Mouse (Mus musculus) adrenal gland, postnatal 36 days (tissue): Measurements from ENCODE around the gene Cmc2. TPM values are rescaled to one million over a fixed set of nuclear protein-coding genes. Genes with fewer than 3 reads are reported as not detected.

Experiments
- DNase-seq, 2 experiments: peaks; one replicate each; pipeline ENCODE4 v3.0.0; 2021; ENCODE audit warnings: mixed read lengths in 1 of 2
- total RNA-seq, 2 experiments: library from RNA; stranded (reverse); gene quantifications; 2 replicates each; pipeline ENCODE4 v1.2.3; 2021

Gene Cmc2
- total RNA-seq, 2 experiments from 2014 or later = 54.0 to 60.9 TPM

DNA sequence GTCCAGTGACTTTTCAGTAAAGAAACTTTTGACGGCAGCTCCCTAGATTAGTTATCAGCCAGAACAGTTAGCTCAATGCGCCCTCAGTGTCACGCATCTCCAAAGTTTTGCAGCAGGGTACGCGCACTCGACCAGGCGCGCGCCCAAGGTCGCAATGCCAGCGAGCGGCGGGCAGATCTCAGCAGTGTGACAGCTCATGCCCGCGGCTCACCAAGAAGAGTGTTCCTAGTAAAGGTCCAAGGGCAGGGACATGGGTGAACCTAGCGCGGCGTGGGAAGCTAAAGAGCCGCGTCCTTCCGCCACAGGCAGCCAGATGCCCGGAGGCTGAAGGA is 284 bp downstream of the Cmc2 start:
- peak; percentile 84 for DNase-seq

DNA sequence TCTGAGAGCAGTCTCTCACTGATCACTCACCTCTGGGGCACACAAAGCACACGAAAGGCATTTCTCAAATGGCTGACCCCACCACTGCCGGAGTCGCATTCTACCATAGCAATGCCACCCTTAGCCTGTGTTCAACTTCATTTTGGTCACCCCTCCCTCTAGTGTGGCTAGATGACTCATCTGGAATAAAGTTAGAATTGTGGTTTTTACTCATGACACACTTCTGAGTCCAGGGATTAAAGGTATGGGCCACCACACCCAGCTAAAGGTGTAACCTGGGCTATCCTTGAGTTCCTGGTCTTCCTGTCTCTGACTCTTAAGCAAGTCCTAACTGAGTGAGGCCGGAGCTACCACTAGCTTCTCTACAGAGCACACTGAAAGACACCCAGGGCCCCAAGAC is 15.4 kb downstream of the Cmc2 start:
- DNase-seq = no peak

DNA sequence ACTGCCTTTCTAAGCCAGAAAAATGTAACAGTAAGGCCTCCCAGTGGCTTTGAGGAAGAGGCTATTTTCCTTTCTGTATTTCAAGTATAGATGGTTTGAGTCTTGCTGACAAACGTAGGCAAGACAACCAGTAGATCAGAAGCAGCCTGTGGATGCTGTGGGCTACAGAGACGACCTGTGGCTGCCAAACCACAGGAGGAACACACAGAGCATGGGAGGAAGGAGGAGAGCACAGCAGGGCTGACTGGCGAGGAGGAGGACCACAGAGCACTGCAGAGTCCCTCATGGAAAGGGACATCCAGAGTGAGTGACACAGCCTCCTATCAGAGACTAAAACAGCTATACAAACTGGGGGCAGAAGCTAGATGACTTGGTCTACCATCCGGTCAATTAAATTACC is 16.0 kb downstream of the Cmc2 start:
- DNase-seq = peak in 1 of 2 experiments; percentile 15

DNA sequence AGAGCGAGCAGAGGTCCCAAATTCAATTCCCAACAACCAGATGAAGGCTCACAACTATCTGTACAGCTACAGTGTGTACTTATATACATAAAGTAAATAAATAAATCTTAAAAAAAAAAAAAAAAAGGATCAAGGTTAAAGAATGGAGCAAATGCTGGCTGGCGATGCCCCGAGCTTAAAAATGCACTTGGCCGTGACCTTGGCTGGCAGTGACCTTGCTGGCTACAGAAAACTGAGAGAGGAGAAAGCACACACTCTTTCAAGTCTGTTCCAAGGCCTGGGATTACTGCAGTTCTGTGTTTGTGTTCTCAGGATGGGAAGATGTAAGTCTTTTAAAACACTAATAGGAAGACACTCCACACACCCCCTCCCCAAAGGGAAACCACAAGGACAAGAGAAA is 16.5 kb downstream of the Cmc2 start:
- peak; percentile 61 to 75 for DNase-seq

DNA sequence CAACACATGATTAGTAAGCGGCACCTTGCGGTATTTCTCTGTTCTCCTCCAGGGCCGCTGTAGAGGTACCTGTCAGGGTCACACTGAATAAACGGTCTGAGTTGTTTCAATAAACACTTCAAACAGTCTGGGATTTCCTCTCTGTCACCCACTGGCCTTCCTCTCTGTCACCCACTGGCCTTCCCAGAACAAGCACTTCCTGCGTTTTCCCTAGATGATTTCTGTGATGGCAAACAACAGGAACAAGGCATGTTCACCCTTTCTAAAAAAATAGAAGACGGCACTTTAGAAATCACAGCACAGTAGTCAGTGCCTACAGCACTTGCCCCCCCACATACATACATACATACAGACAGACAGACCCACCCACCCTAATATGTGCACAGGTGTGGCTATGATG is 25.7 kb downstream of the Cmc2 start:
- no peak for DNase-seq

DNA sequence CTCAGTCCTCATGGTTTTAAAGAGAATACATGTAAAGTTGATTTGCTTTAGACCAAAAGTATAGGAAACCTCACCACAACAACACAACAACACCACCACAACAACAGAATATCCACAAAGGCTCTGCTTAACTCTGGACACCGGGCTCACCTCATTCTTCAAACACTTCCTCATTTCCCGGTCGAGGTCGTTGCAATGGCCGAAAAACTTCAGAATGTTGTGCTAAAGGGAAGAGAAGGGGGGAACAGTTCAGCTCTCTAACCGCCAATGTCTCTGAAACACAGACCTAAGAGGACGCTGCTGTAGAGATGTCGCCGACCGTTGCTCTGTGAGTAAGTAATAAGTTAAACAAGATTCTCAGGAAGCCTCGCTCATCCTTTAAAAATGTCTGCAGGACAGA is 27.3 kb downstream of the Cmc2 start:
- no peak for DNase-seq

DNA sequence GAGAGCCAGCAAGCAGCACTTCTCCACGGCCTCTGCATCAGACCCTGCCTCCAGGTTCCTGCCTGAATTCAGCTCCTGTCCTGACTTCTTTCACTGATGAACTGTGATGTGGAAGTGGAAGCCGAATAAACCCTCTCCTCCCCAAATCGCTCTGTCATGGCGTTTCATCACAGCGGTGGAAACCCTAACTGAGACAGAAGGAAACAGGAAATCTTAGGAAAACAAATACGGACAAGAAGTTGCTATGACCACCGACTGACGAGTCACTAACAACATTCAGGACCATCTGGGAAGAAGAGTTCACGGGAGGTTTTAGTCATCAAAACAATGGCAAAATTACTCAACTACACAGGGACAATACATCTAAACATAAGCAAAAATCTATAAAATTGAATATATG is 28.6 kb downstream of the Cmc2 start:
- DNase-seq = no peak

DNA sequence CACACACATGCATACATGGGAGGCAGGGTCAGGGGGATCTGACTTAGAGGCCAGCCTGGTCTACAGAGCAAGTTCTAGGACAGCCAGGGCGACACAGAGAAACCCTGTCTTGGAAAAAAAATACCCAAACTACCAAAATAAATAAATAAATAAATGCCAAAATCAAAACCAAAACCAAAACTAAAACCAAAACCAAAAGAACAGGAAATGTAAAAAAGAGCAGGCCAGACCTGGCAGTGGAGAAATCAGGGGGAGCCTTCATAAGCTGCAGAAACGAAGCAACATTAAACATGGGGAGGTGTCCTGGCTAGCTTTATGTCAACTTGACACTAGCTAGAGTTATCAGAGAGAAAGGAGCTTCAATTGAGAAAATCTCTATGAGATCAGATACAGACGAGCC is 29.1 kb downstream of the Cmc2 start:
- no peak for DNase-seq

DNA sequence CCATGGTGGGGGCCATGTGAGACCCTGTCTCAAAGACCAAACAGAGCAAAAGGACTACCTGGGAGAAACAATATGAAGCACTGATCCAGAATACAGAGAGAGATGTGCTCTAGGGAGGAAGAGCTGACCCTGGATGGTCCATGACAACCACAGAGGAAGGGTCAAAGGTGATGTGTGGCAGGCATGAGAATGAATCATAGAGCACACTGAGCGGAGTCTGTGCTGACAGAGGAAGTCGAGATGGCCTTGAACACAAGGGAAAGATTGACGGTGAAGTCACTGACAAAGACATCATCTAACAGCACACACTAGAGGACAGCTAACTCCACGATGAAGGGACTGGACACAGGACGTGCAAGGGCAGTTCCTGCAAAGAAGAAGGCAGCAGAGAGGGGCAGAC is 29.8 kb downstream of the Cmc2 start:
- peak; percentile 43 to 54 for DNase-seq

DNA sequence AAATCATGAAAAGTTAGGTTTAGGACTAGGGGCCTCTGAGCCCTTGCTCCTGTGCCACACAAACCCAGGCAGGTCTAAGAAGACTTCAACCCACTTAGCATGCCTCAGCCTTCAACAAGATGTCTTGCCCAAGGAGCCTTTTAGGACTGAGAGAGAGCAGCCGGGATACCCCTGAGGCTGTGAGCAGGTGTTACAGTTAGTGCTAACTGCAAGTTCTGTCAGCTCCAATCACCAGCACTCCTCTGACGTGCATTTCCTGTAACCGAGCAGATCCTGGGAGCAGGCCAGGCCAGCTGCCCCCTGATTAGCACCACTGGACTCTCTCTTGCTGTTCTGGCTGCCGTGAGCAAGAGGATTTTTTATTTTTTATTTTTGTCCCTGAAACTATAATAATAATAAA is 33.4 kb downstream of the Cmc2 start:
- no peak for DNase-seq

DNA sequence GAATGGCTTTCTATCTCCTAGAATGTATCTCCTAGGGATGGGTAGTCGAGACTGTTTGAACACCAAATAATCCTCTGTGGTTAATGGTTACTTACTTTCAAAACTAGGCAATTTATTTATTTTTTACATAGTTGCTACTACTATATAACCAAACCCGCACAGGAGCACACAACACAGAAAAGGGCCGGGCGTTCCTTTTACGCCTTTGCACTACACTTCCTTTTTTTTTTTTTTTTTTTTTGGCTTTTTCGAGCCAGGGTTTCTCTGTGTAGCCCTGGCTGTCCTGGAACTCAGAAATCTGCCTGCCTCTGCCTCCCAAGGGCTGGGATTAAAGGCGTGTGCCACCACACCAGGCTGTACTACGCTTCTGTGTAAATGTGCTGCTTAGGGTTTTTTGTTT is 39.9 kb downstream of the Cmc2 start:
- no peak for DNase-seq

DNA sequence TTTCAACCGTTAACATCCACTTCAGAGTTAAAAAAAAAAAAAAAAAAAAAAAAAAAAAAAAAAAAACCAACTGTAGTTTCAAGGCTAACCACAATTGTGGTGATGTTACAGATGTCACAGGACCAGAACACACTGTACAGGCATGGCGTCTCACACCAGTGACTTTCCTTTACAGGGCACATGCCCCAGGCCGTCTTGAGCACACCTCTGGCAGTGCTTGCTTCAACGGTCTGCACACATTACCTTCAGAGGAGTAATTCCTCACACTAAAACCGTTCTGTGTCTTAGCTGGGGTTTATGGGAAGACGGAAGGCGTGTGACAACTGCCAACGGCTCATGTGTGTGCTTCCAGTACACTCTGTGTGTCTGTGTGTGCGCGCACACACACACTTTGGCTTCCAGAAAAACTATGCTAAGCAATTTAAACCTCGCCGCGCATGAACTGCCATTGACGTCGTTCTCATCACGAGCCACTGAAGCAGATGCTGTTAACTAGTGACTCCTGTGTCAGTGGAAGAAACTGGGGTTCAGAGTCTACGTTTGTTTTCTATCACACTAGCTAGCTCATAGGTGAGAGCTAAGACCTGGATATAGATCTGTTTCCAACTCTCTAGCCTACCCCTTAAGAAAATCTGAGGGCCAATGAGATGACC is 45.3 kb downstream of the Cmc2 start:
- DNase-seq = no peak

DNA sequence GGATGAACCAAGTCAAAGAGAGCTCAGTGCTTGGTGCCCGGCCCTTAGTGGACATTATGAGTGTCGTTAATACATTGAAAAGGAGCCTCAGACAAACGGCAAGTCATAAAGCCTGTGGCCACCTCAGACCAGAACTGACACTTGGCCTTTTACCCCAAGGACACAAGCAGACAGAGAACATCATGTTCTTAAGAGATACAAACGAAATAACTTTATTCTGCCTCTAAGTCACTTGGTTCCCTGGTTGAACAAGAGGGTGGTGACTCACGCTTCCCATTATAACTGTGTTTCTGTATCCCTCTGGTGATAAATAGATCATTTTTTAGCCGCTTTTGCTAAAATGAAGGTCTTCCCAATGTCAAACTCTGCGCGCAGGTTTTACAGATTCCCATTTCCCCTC is 47.3 kb downstream of the Cmc2 start:
- DNase-seq = peak in 1 of 2 experiments; percentile 23

DNA sequence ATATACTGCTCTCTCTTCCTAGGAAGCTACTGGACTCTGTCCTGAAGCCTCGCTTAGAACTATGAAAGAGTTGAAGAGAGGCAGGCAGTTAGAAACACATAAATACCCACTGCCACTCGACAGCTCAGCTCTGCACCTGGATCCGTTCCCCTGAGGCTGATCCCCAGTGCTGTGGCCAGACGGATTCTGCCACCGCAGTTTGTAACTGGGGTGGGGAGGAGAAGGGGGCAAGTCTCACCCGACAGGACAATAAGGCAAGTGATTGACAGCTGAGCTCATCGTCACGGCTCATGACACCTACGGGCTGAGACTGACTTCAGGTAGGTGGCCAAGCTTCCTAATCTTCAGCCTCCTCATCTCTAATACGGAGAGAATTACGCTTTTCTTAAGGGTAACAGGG is 47.7 kb downstream of the Cmc2 start:
- no peak for DNase-seq

DNA sequence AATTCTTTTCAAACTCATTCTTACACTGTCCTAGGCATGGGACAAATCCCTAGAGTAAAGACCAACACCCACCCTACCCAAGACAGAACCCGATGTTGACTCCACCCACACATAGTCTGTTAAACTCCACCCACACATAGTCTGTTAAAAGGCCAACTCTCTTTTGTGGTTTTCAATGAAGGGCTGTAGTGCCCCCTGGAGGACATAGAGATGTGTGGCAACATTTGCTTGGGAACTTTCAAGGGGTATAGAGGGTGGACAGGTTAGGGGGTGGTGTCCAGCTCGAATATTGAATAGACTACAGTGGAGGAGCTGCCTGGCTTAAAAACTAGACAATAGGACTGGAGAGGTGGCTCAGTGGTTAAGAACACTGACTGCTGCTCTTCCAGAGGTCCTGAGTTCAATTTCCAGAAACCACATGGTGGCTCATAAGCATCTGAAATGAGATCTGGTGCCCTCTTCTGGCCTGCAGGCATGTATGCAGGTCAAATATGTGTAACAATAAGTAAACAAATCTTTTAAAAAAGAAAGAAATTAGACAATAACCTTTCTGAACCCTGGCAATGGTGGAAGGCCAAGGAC is 48.4 kb downstream of the Cmc2 start:
- DNase-seq = peak in 1 of 2 experiments; percentile 19

DNA sequence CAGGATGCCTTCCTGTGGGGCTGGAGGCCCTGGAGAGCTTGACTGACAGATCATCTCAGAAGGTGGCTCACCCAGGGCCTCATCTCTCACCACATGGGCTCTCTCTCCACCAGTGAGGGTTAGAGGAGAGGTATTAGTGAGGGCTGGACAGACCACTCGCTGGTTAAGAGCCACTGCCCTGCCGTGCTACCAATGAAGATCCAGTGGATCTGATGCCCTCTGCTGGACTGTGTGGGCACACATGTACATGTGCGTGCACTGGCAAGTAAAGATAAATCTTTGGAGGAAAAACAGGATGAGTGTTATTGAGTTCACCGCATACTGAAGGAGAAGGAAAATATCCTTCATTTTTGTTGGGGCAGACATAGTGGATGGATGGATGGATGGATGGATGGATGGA is 52.6 kb downstream of the Cmc2 start:
- peak; percentile 58 to 68 for DNase-seq

DNA sequence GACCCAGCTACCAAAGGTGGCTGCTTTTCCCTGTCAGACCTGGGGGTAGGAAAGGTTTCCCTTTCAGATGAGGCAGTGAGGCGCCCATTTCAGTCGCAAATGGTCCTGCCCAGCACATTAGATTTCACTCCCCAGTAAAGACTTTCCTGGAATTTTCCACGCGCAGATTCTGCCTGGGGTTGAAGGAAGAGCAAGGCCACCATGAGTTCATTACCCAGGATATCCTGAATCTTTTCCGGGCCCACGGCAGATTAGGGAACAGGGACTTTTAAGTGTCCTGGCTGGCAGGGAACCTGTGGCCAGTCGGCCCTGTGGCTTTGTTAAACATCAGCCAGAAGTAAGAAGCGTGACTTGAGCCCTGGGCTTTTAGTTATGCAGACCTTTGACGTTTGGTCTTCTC is 53.9 kb downstream of the Cmc2 start:
- peak; percentile 25 to 26 for DNase-seq

DNA sequence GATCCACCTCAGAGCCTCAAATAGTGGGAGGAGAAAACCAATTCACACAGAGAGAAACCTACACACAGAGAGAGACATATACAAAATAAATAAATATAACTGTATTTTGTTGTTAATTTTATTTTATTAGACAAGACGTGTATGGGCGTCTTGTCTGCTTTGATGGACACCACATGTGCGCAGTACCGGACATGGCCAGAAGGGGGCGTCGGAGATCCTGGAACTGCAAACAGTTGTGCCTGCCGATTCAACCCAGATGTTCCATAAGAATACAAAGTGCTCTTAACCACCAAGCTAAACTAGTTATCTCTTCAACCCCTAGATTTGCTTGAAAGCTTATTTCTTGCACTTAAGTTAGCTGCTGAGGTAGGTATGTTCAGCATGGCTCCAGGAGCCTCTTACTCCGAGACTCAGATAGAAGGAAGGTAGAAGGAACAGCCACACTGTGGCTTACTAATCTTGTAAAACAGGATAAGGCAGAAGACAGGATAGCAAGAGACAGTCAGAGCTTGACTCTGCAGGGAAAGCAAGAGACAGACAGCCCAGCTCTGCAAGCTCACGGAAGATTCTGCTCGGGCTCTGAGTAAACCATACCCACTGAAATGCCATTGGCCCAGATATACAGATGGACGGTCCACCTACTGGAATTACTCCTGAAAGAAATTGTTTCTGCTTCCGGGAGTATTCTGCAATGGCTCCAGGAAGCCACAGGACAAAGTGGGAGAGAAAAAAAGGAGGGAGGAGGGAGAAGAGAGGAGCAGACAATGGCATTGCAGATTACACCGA is 54.9 kb downstream of the Cmc2 start:
- peak; percentile 51 to 60 for DNase-seq

DNA sequence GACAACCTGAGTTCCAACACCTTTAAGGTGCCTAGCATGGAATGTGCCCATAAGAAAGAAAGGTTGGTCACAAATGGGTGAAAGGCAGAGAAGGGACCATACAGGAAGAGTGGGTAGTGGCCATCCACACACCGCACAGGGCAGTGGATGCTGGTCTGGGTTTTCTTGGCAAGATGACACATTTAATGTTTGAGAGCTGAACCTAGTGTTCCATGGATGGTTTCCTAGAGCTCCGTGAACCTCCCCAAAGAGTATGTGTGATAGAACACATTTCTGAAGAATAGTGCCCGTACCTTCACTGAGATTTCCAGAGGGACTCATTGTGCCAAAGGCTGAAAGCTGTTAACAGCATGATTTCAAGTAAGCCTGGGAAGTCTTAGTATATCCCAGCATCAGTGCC is 56.7 kb downstream of the Cmc2 start:
- DNase-seq = no peak

DNA sequence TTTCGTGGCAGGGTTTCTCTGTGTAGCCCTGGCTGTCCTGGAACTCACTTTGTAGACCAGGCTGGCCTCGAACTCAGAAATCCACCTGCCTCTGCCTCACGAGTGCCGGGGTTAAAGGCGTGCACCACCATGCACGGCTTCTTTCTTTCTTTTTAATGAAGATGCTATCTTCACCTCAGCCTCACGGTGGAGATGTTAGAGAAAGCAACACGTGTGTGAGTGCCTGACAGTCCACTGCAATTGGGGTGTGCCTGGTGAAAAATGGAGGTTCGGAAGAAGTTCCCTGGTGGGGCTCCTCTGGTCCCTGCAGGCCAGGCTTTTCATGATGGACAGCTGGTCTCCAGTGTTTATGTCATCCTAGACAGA is 57.2 kb downstream of the Cmc2 start:
- DNase-seq = no peak

DNA sequence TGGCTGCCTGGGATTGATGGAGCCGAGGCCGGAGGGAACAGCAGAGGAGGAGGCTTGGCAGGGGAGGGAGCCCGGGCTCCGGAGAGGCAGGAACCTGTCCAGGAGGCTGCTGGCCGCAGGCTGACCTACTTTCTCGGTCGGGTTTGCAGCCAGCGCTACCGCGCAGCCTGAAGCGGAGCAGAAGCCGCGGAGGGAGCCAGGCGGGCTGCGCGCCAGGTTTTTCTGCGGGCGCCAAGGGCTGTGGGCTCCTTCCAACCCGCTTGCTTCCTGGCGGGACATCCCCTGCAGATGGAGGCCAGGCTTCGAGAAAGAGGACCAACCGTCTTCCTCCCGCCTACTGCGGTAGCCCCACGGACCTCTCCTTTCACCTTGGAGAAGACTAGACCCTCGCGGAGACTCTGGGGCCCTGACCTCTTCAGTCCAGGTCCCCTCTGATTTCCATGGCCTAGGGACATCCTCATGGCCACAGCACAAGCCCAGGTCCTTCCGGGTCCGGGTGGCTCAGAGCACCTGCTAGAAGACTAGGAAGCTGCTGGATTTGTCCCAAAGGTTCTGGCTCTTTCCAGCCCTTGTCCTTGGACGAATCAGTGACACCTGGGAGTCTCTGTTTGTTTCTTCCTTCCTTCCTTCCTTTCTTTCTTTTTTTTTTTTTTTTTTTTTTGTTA is 57.8 kb downstream of the Cmc2 start:
- DNase-seq = peak; percentile 79 to 89

DNA sequence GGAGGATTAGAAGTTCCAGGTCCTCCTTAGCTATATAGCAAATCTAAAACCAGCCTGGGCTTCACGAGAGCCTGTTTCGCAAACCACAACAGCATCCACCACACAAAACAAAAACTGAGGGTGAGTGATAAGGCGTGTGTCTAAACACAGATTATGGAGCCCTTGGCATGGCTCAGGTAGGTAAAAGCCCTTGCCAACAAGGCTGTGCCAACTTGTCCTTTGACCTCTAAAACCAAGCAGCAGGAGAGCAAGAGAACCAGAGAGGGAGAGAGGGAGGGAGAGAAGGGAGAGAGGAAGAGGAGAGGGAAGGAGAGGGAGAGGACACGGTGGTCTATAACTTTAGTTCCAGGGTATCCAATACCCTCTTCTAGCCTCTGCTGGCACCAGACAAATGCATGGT is 59.1 kb downstream of the Cmc2 start:
- DNase-seq = no peak

DNA sequence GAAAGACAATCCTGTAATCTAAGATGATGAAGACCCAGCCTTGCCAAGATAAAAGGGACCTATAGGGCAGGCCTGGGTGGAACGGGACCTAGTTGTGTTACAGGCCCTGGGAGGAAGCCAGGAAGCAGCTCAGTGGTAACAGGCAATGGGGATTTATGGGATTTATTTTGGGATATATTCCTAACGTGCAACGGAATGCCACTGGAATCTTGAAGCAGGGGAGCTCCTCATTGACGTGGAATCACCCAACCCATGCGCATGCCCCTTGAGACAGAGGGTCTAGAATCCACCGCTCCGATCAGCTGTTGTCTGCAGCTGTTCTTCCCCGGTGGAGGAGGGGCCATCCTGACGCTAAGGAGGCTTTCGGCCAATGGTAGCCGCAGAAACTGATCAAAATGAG is 69.2 kb downstream of the Cmc2 start:
- DNase-seq = no peak
